ENCODE assay signal across 9 mouse cellular contexts in genomic region chr5:38477731-38478445, GRCm38 (mm10). TPM values are rescaled to one million over a fixed set of nuclear protein-coding genes. Genes with fewer than 3 reads are reported as not detected.
DNase-seq lines count a peak whose midpoint lies in the region; ATAC-seq and TF ChIP-seq lines count a peak whose summit lies in the region.
"Had no signal": no experiment of that assay in that cellular context is flagged by ENCODE, and none has a peak within 500 bp of the region (broad histone marks: within the 10 kb centered on the region; RNA-seq: fewer than 3 reads in every experiment).

No protein-coding gene starts in this region.

- no peak for TF ChIP-seq RAD21 in MEL (IDR thresholded peaks at IDR 0.05; ENCODE audit: low read depth, low read length)

- TF ChIP-seq EP300 in MEL (IDR thresholded peaks at IDR 0.05; ENCODE audit: low read depth in 1 of 2, low read length in 2 of 2) = no peak
- TF ChIP-seq EP300 in lung, postnatal 0 days (IDR thresholded peaks at IDR 0.05) = no peak

- no peak for TF ChIP-seq POLR2A in MEL (IDR thresholded peaks at IDR 0.05; ENCODE audit: control insufficient read depth in 1 of 2, insufficient read depth in 1 of 2, low read depth in 1 of 2, low read length in 2 of 2, poor library complexity in 1 of 2)

- ATAC-seq in liver, embryonic 13.5 days (ENCODE audit: low read depth) = no peak
- peak; percentile 40; the same call in 1 of the 2 replicates for ATAC-seq in embryonic facial prominence, embryonic 13.5 days (ENCODE audit: insufficient number of reproducible peaks, insufficient read depth, low FRiP score, low TSS enrichment, low read depth)
- no peak for ATAC-seq in lung, postnatal 0 days
- ATAC-seq in monocyte, adult 5-6 weeks (replicated peaks; ENCODE audit: insufficient number of reproducible peaks, low FRiP score, low TSS enrichment, poor library complexity, severe bottlenecking) = no peak
- ATAC-seq: forebrain, postnatal 0 days had no signal

- TF ChIP-seq CTCF in MEL (IDR thresholded peaks at IDR 0.05 in 2 of 3, conservative IDR thresholded peaks at IDR 0.05 in 1 of 3; ENCODE audit: control insufficient read depth in 1 of 3, insufficient read depth in 1 of 3, low read depth in 2 of 3, low read length in 3 of 3, poor library complexity in 1 of 3, severe bottlenecking in 1 of 3) = no peak
- no peak for TF ChIP-seq CTCF in lung, postnatal 0 days (IDR thresholded peaks at IDR 0.05)

- 86% methylated on average over 7 of the region's 7 CpGs for WGBS in liver, embryonic 13.5 days (ENCODE audit: insufficient replicate concordance)
- 79% methylated on average over 7 of the region's 7 CpGs for WGBS in embryonic facial prominence, embryonic 13.5 days
- 79% methylated on average over 7 of the region's 7 CpGs for WGBS in lung, postnatal 0 days

- H3K27me3 ChIP-seq in liver, embryonic 13.5 days = no peaks in the 10 kb centered on the region
- no peaks in the 10 kb centered on the region for H3K27me3 ChIP-seq in MEL (ENCODE audit: control insufficient read depth in 1 of 2, insufficient read depth in 2 of 2, low read length in 2 of 2)
- H3K27me3 ChIP-seq in embryonic facial prominence, embryonic 13.5 days = no peaks in the 10 kb centered on the region
- H3K27me3 ChIP-seq in lung, postnatal 0 days (replicated peaks; ENCODE audit: insufficient read depth, low read length) = no peaks in the 10 kb centered on the region

- no peaks in the 10 kb centered on the region for H3K9me3 ChIP-seq in liver, embryonic 13.5 days (replicated peaks)
- H3K9me3 ChIP-seq in MEL (replicated peaks; ENCODE audit: insufficient read depth, low read length) = no peaks in the 10 kb centered on the region
- no peaks in the 10 kb centered on the region for H3K9me3 ChIP-seq in embryonic facial prominence, embryonic 13.5 days
- H3K9me3 ChIP-seq in lung, postnatal 0 days (ENCODE audit: low read length) = no peaks in the 10 kb centered on the region

- DNase-seq in liver, embryonic 13.5 days = no peak
- DNase-seq in liver (no peak), MEL (ENCODE audit: low read depth, low spot score) (peak; percentile 60)
- DNase-seq in brain, adult 2 months (ENCODE audit: low read depth, low spot score) = peak; percentile 80
- no peak for DNase-seq in lung, postnatal 0 days (ENCODE audit: low spot score)
- DNase-seq: forebrain, postnatal 0 days had no signal

- no peak overlapping the region for H3K9ac ChIP-seq in liver, embryonic 13.5 days
- H3K9ac ChIP-seq in MEL (ENCODE audit: control insufficient read depth, low read depth, low read length, poor library complexity, severe bottlenecking) = no peak overlapping the region
- H3K9ac ChIP-seq in embryonic facial prominence, embryonic 13.5 days = no peak overlapping the region
- H3K9ac ChIP-seq in lung, postnatal 0 days (replicated peaks; ENCODE audit: low read depth) = no peak overlapping the region
- H3K9ac ChIP-seq: forebrain, postnatal 0 days had no signal

- H3K79me2 ChIP-seq in MEL (ENCODE audit: control insufficient read depth, insufficient read depth, low read length, poor library complexity) = no peaks in the 10 kb centered on the region

- peak overlapping the region; percentile 11; the same call in 1 of the 2 replicates for H3K27ac ChIP-seq in liver, embryonic 13.5 days
- no peak overlapping the region for H3K27ac ChIP-seq in MEL (ENCODE audit: control insufficient read depth, low read depth, low read length)
- no peak overlapping the region for H3K27ac ChIP-seq in embryonic facial prominence, embryonic 13.5 days
- H3K27ac ChIP-seq in lung, postnatal 0 days (ENCODE audit: low read length) = no peak overlapping the region
- H3K27ac ChIP-seq: macrophage had no signal

- H3K4me3 ChIP-seq in liver, embryonic 13.5 days (replicated peaks) = no peak overlapping the region
- no peak overlapping the region for H3K4me3 ChIP-seq in MEL (ENCODE audit: control insufficient read depth in 1 of 2, insufficient read depth in 1 of 2, low read depth in 2 of 2, low read length in 2 of 2)
- H3K4me3 ChIP-seq in embryonic facial prominence, embryonic 13.5 days = no peak overlapping the region
- no peak overlapping the region for H3K4me3 ChIP-seq in lung, postnatal 0 days (ENCODE audit: low read depth, low read length)

- H3K4me2 ChIP-seq in liver, embryonic 13.5 days = peak overlapping the region; percentile 2; the same call in 1 of the 2 replicates
- H3K4me2 ChIP-seq in embryonic facial prominence, embryonic 13.5 days = no peak overlapping the region
- no peak overlapping the region for H3K4me2 ChIP-seq in lung, postnatal 0 days (replicated peaks; ENCODE audit: low read depth, low read length)

- H3K4me1 ChIP-seq in liver, embryonic 13.5 days (replicated peaks) = peaks cover 49% of the 10 kb centered on the region
- H3K4me1 ChIP-seq in MEL (ENCODE audit: control insufficient read depth in 1 of 2, insufficient read depth in 2 of 2, low read length in 2 of 2) = peaks cover 3 to 28% of the 10 kb centered on the region in 2 experiments
- H3K4me1 ChIP-seq in embryonic facial prominence, embryonic 13.5 days = peaks cover 19% of the 10 kb centered on the region
- H3K4me1 ChIP-seq in lung, postnatal 0 days (ENCODE audit: insufficient read depth, low read depth, low read length) = 0 out of 2 replicates have a peak, but pooled peaks cover 3% of the 10 kb centered on the region

- H3K36me3 ChIP-seq in liver, embryonic 13.5 days = peaks cover 15% of the 10 kb centered on the region
- peaks cover 0 to 8% of the 10 kb centered on the region in 2 experiments; a peak in 2 of 4 replicates for H3K36me3 ChIP-seq in MEL (ENCODE audit: control insufficient read depth in 1 of 2, insufficient read depth in 2 of 2, low read length in 2 of 2)
- no peaks in the 10 kb centered on the region for H3K36me3 ChIP-seq in embryonic facial prominence, embryonic 13.5 days
- no peaks in the 10 kb centered on the region for H3K36me3 ChIP-seq in lung, postnatal 0 days (ENCODE audit: insufficient read depth, low read length)

TF ChIP-seq in MEL, 35 proteins besides CTCF, POLR2A, EP300 and RAD21:
- TF ChIP-seq SIN3A (IDR thresholded peaks at IDR 0.05; ENCODE audit: low read length) = peak; percentile 65; the same call in 1 of the 2 replicates
- no peak for TF ChIP-seq ZNF384 (IDR thresholded peaks at IDR 0.05; ENCODE audit: low read depth, low read length)
- TF ChIP-seq MXI1 (IDR thresholded peaks at IDR 0.05; ENCODE audit: low read depth, low read length) = peak; percentile 61; the same call in 1 of the 2 replicates
- TF ChIP-seq ZKSCAN1 (IDR thresholded peaks at IDR 0.05; ENCODE audit: low read depth, low read length) = no peak
- no peak for TF ChIP-seq MAFK (IDR thresholded peaks at IDR 0.05; ENCODE audit: borderline replicate concordance, low read depth, low read length)
- no peak for TF ChIP-seq HCFC1 (IDR thresholded peaks at IDR 0.05; ENCODE audit: low read depth, low read length)

RNA-seq across cellular contexts. Expression of gene Slc2a9, which starts 25.1 kb away (rescaled TPM):
- polyA plus RNA-seq in liver, embryonic 13.5 days (2015; fragmentation: Nextera tagmentation; extraction: Ambion mirVana) = 0.80 and 0.88 TPM in 2 replicates
- total RNA-seq in MEL (2012; rRNA removed) = 1.1 and 2.3 TPM in 2 replicates
- 1 to 10 TPM in 1 of 2 experiments, not detected in 1; 4.2 TPM for polyA plus RNA-seq in MEL (2012; ENCODE audit: insufficient read depth in 1 of 2, insufficient read length in 2 of 2, low read depth in 1 of 2, low replicate concordance in 2 of 2, missing spikeins in 1 of 2)
- polyA plus RNA-seq in embryonic facial prominence, embryonic 13.5 days (2015; fragmentation: Nextera tagmentation; extraction: Ambion mirVana) = 0.72 and 1.9 TPM in 2 replicates
- polyA plus RNA-seq in lung, postnatal 0 days (2015; fragmentation: Nextera tagmentation; extraction: Ambion mirVana) = 2.2 and 2.4 TPM in 2 replicates
- 10.6 to 16.0 TPM (median 11.7 TPM) in 3 replicates for total RNA-seq in monocyte, adult 5-6 weeks (2017)

Comparison
In these comparisons a context has a peak if more than half of its experiments do, and no peak if none do; other contexts are left out.
1. DNase-seq: peak in MEL (single experiment) and brain, adult 2 months (single experiment); none in liver, embryonic 13.5 days (single experiment), liver (single experiment) and lung, postnatal 0 days (single experiment).